Mouse (Mus musculus): ENCODE results near the gene Filip1l.

Filip1l gene

GRCm38 (mm10) chr16:57397845-57398244 is 45.0 kb downstream of the Filip1l start:
- no peak for DNase-seq (ENCODE audit: low spot score in 2 of 2)

GRCm38 (mm10) chr16:57398387-57399214 is 45.7 kb downstream of the Filip1l start:
- DNase-seq (ENCODE audit: low spot score in 2 of 2): peak; percentile 42 to 81

GRCm38 (mm10) chr16:57399566-57399965 is 46.7 kb downstream of the Filip1l start:
- DNase-seq (ENCODE audit: low spot score in 2 of 2): peak; percentile 12 to 19

- DNase-seq (ENCODE audit: low spot score in 2 of 2): no peak
Measured at GRCm38 (mm10) chr16:57401702-57402101, 48.8 kb downstream of the Filip1l start.

GRCm38 (mm10) chr16:57402910-57403309 is 50.0 kb downstream of the Filip1l start:
- no peak for DNase-seq (ENCODE audit: low spot score in 2 of 2)

GRCm38 (mm10) chr16:57403825-57404224 is 50.9 kb downstream of the Filip1l start:
- no peak for DNase-seq (ENCODE audit: low spot score in 2 of 2)

- no peak for DNase-seq (ENCODE audit: low spot score in 2 of 2)
Measured at GRCm38 (mm10) chr16:57412766-57413165, 59.9 kb downstream of the Filip1l start.

- DNase-seq (ENCODE audit: low spot score in 2 of 2): no peak
Measured at GRCm38 (mm10) chr16:57416049-57416448, 63.2 kb downstream of the Filip1l start.

GRCm38 (mm10) chr16:57417017-57417416 is 64.1 kb downstream of the Filip1l start:
- no peak for DNase-seq (ENCODE audit: low spot score in 2 of 2)

GRCm38 (mm10) chr16:57417955-57418354 is 65.1 kb downstream of the Filip1l start:
- DNase-seq (ENCODE audit: low spot score in 2 of 2): no peak

- DNase-seq (ENCODE audit: low spot score in 2 of 2): no peak
Measured at GRCm38 (mm10) chr16:57419332-57419731, 66.4 kb downstream of the Filip1l start.

GRCm38 (mm10) chr16:57419881-57420280 is 67.0 kb downstream of the Filip1l start:
- no peak for DNase-seq (ENCODE audit: low spot score in 2 of 2)

- no peak for DNase-seq (ENCODE audit: low spot score in 2 of 2)
Measured at GRCm38 (mm10) chr16:57420773-57421556, 68.1 kb downstream of the Filip1l start.

- DNase-seq (ENCODE audit: low spot score in 2 of 2): no peak
Measured at GRCm38 (mm10) chr16:57421680-57422417, 69.0 kb downstream of the Filip1l start.

GRCm38 (mm10) chr16:57423001-57423800 is 70.3 kb downstream of the Filip1l start:
- DNase-seq (ENCODE audit: low spot score in 2 of 2): peak; percentile 32 to 37

- no peak for DNase-seq (ENCODE audit: low spot score in 2 of 2)
Measured at GRCm38 (mm10) chr16:57426680-57427079, 73.8 kb downstream of the Filip1l start.

- DNase-seq (ENCODE audit: low spot score in 2 of 2): no peak
Measured at GRCm38 (mm10) chr16:57427516-57428285, 74.8 kb downstream of the Filip1l start.

- no peak for DNase-seq (ENCODE audit: low spot score in 2 of 2)
Measured at GRCm38 (mm10) chr16:57428977-57429376, 76.1 kb downstream of the Filip1l start.

- no peak for DNase-seq (ENCODE audit: low spot score in 2 of 2)
Measured at GRCm38 (mm10) chr16:57431294-57431693, 78.4 kb downstream of the Filip1l start.

- no peak for DNase-seq (ENCODE audit: low spot score in 2 of 2)
Measured at GRCm38 (mm10) chr16:57433173-57433572, 80.3 kb downstream of the Filip1l start.
